Mouse (Mus musculus): Measurements from ENCODE around the gene Kcnh7. TPM values are rescaled to one million over a fixed set of nuclear protein-coding genes. Genes with fewer than 3 reads are reported as not detected.

Gene Kcnh7
- total RNA-seq, 1 experiment: 0.04 TPM

- no peak for DNase-seq (ENCODE audit: low read depth, low spot score)
- peak; percentile 71 for TF ChIP-seq MAFK (IDR thresholded peaks at IDR 0.05; ENCODE audit: insufficient read depth, low read depth, low read length)
- TF ChIP-seq ZNF384 (IDR thresholded peaks at IDR 0.05; ENCODE audit: low read depth, low read length): no peak
These were observed 513.8 kb downstream of the Kcnh7 start for GRCm38 (mm10) chr2:62670301-62670700.

DNA sequence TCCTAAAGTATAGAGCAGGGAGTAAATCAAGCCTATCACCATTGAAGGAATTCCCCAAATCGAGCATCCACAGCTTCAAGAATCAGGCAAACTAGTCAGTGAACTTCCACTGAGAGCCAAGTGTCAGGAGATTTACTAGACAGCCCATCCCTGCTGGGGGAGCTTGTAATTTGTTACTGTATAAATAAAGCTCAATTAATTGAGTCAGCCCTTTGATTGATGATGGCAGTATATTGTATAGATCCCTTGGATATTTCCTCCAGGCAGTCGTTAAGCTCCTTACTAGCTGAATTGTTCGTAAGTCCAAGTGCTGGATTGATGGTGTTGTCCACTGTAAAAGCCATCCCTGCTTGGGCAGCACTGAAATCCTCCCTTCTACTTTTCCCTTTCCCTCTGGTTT, 514.2 kb downstream of the Kcnh7 start:
- Histone ChIP-seq H3K9ac (ENCODE audit: insufficient read depth, low read depth, low read length, poor library complexity, severe bottlenecking) (no peak overlapping the region), H3K36me3 (ENCODE audit: control insufficient read depth, insufficient read depth, low read length, poor library complexity, severe bottlenecking) (no peaks in the 10 kb centered on the region), H3K9me3 (ENCODE audit: control insufficient read depth, insufficient read depth, low read depth, low read length) (no peaks in the 10 kb centered on the region), H3K27ac (ENCODE audit: insufficient read depth, low read depth, low read length, poor library complexity, severe bottlenecking) (no peak overlapping the region), H3K4me3 (ENCODE audit: insufficient read depth in 1 of 2, low read depth in 1 of 2, low read length in 2 of 2, poor library complexity in 1 of 2, severe bottlenecking in 1 of 2) (no peak overlapping the region), H3K4me1 (ENCODE audit: control insufficient read depth in 2 of 2, insufficient read depth in 2 of 2, low read length in 2 of 2, poor library complexity in 1 of 2) (peaks cover 1 to 2% of the 10 kb centered on the region in 2 experiments; a peak in 1 of 4 replicates)
- in situ Hi-C loops (cut with MboI; ENCODE audit: low sequenced_read_pairs in 2 of 2, unreplicated experiment in 2 of 2): no loop called here
- no peak for DNase-seq (ENCODE audit: low read depth, low spot score)
- TF ChIP-seq CHD2 (IDR thresholded peaks at IDR 0.05; ENCODE audit: low read depth, low read length) (no peak), MAFK (IDR thresholded peaks at IDR 0.05; ENCODE audit: insufficient read depth, low read depth, low read length) (no peak), HCFC1 (IDR thresholded peaks at IDR 0.05; ENCODE audit: borderline replicate concordance, insufficient read depth, low read length) (no peak), ZC3H11A (IDR thresholded peaks at IDR 0.05; ENCODE audit: borderline replicate concordance, low read depth, low read length) (no peak), ZNF384 (IDR thresholded peaks at IDR 0.05; ENCODE audit: low read depth, low read length) (no peak)

More at GRCm38 (mm10) chr2:62670301-62670700, 513.8 kb downstream of the Kcnh7 start:
- in situ Hi-C loops (cut with MboI; ENCODE audit: low sequenced_read_pairs in 2 of 2, unreplicated experiment in 2 of 2): no loop called here
- H3K27ac ChIP-seq (ENCODE audit: insufficient read depth, low read depth, low read length, poor library complexity, severe bottlenecking): no peak overlapping the region
- H3K4me1 ChIP-seq (ENCODE audit: control insufficient read depth in 2 of 2, insufficient read depth in 2 of 2, low read length in 2 of 2, poor library complexity in 1 of 2): peaks cover 0 to 2% of the 10 kb centered on the region in 2 experiments; a peak in 1 of 4 replicates
- no peak overlapping the region for H3K9ac ChIP-seq (ENCODE audit: insufficient read depth, low read depth, low read length, poor library complexity, severe bottlenecking)
- H3K36me3 ChIP-seq (ENCODE audit: control insufficient read depth, insufficient read depth, low read length, poor library complexity, severe bottlenecking): no peaks in the 10 kb centered on the region
- no peak overlapping the region for H3K4me3 ChIP-seq (ENCODE audit: insufficient read depth in 1 of 2, low read depth in 1 of 2, low read length in 2 of 2, poor library complexity in 1 of 2, severe bottlenecking in 1 of 2)
- H3K9me3 ChIP-seq (ENCODE audit: control insufficient read depth, insufficient read depth, low read depth, low read length): no peaks in the 10 kb centered on the region

DNA sequence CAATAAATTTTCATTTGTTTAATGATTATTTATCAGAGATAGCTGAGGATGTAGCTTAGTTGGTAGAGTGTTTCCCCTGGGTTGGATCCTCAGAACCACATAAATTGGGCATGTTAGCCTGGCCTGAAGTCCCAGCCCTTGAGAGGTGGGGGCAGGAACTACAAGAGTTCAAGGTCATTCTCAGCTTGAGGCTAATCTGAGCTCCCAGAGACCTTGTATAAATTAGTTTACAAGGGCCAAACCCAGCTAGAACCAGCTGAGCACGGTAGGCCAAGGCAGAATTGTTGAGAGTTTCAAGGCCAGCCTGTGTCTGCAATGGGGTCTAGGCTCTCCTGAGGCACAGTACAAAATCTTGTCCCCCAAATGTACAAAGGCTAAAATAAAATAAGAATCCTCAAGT, 518.6 kb downstream of the Kcnh7 start:
- Histone ChIP-seq H3K9me3 (ENCODE audit: control insufficient read depth, insufficient read depth, low read depth, low read length) (no peaks in the 10 kb centered on the region), H3K4me3 (ENCODE audit: insufficient read depth in 1 of 2, low read depth in 1 of 2, low read length in 2 of 2, poor library complexity in 1 of 2, severe bottlenecking in 1 of 2) (peak overlapping the region in 1 of 2 experiments; percentile 70; a peak in 1 of 4 replicates), H3K4me1 (ENCODE audit: control insufficient read depth in 2 of 2, insufficient read depth in 2 of 2, low read length in 2 of 2, poor library complexity in 1 of 2) (peaks cover 2% of the 10 kb centered on the region in 2 experiments; a peak in 1 of 4 replicates), H3K27ac (ENCODE audit: insufficient read depth, low read depth, low read length, poor library complexity, severe bottlenecking) (no peak overlapping the region), H3K36me3 (ENCODE audit: control insufficient read depth, insufficient read depth, low read length, poor library complexity, severe bottlenecking) (no peaks in the 10 kb centered on the region), H3K9ac (ENCODE audit: insufficient read depth, low read depth, low read length, poor library complexity, severe bottlenecking) (no peak overlapping the region)
- peak; percentile 36 for DNase-seq (ENCODE audit: low read depth, low spot score)
- TF ChIP-seq HCFC1 (IDR thresholded peaks at IDR 0.05; ENCODE audit: borderline replicate concordance, insufficient read depth, low read length) (no peak), ZC3H11A (IDR thresholded peaks at IDR 0.05; ENCODE audit: borderline replicate concordance, low read depth, low read length) (no peak), MAFK (IDR thresholded peaks at IDR 0.05; ENCODE audit: insufficient read depth, low read depth, low read length) (no peak), CHD2 (IDR thresholded peaks at IDR 0.05; ENCODE audit: low read depth, low read length) (no peak), ZNF384 (IDR thresholded peaks at IDR 0.05; ENCODE audit: low read depth, low read length) (no peak)
- in situ Hi-C loops (cut with MboI; ENCODE audit: low sequenced_read_pairs in 2 of 2, unreplicated experiment in 2 of 2): no loop called here

DNA sequence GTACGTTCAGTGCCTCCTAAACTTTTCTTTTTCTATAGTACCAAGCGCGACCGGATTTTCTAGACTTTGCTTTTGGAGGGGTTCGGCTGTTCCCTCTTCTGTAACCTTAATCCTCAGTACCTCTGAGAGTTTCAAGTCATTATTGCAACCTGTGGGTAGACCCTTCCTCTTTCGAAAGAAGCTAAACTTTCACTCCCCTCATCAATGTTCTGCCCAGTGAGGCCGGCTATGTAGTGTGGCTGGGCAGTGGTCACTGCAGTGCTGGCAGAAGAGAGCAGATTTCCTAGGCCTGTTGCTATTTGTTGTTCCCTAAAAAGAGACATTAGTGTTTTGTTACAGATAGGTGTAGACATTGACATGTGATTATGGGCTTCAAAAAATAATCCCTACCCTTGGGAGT, 519.2 kb downstream of the Kcnh7 start:
- H3K36me3 ChIP-seq (ENCODE audit: control insufficient read depth, insufficient read depth, low read length, poor library complexity, severe bottlenecking): no peaks in the 10 kb centered on the region
- DNase-seq (ENCODE audit: low read depth, low spot score): no peak
- peak overlapping the region; percentile 70 to 71 for H3K4me3 ChIP-seq (ENCODE audit: insufficient read depth in 1 of 2, low read depth in 1 of 2, low read length in 2 of 2, poor library complexity in 1 of 2, severe bottlenecking in 1 of 2)
- in situ Hi-C loops (cut with MboI; ENCODE audit: low sequenced_read_pairs in 2 of 2, unreplicated experiment in 2 of 2): no loop called here
- TF ChIP-seq ZC3H11A (IDR thresholded peaks at IDR 0.05; ENCODE audit: borderline replicate concordance, low read depth, low read length) (no peak), ZNF384 (IDR thresholded peaks at IDR 0.05; ENCODE audit: low read depth, low read length) (no peak), MAFK (IDR thresholded peaks at IDR 0.05; ENCODE audit: insufficient read depth, low read depth, low read length) (no peak), CHD2 (IDR thresholded peaks at IDR 0.05; ENCODE audit: low read depth, low read length) (no peak), HCFC1 (IDR thresholded peaks at IDR 0.05; ENCODE audit: borderline replicate concordance, insufficient read depth, low read length) (no peak)
- no peaks in the 10 kb centered on the region for H3K9me3 ChIP-seq (ENCODE audit: control insufficient read depth, insufficient read depth, low read depth, low read length)
- no peak overlapping the region for H3K27ac ChIP-seq (ENCODE audit: insufficient read depth, low read depth, low read length, poor library complexity, severe bottlenecking)
- H3K4me1 ChIP-seq (ENCODE audit: control insufficient read depth in 2 of 2, insufficient read depth in 2 of 2, low read length in 2 of 2, poor library complexity in 1 of 2): peaks cover 2 to 4% of the 10 kb centered on the region in 2 experiments; a peak in 1 of 4 replicates
- H3K9ac ChIP-seq (ENCODE audit: insufficient read depth, low read depth, low read length, poor library complexity, severe bottlenecking): no peak overlapping the region

All from ES-E14 (cell line).